Mouse (Mus musculus) retina, postnatal 7 days (tissue): ENCODE results near the gene Dusp3.
"Not testable (repeated sequence)": the region's sequence is repeated elsewhere in the genome, so short reads cannot be mapped to it uniquely, and the experiment has no call there.

Experiments used
- DNase-seq: peaks from one replicate; pipeline ENCODE4 v3.0.0-alpha.2; 2012; ENCODE audit warnings: low read depth, low spot score

Dusp3 gene

DNA sequence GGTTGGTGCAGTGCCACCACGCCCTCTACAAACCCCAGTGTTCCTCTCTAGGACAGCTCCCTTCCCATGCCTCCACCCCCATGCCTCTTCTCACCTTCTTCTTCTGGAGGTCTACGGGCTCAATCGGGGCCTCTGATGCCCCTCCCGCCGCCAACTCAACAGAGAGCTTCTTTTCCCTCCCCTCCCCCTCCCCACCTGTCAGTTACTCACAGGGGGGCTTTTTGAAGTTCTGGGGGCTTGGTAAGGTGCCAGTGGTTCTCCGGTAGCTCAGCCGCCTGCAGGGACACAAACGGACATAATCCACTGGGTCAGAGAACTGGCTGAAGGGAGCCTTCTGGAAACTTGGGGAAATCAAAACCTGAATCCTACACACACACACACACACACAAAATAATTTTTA is 24.7 kb upstream of the Dusp3 start:
- no peak for DNase-seq

DNA sequence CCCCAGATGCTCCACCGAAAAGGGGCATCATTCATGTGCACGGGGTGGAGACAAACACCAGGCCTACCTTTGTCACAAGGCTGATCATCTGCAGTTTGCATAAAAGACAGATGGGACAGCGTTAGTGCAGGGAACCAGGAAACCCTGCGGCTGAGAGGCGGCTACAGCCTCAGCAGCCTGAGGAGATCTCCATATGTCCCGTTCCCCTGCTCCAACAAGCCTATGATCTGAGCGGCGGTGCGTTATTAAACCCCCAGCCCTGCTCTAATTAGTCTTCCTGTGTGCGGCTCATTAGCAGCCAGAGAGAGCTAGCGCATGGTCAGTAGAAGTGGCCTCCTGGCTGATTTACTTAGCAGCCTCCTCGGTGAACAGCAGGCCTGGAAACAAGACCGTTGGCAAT is 23.3 kb upstream of the Dusp3 start:
- peak; percentile 59 for DNase-seq

DNA sequence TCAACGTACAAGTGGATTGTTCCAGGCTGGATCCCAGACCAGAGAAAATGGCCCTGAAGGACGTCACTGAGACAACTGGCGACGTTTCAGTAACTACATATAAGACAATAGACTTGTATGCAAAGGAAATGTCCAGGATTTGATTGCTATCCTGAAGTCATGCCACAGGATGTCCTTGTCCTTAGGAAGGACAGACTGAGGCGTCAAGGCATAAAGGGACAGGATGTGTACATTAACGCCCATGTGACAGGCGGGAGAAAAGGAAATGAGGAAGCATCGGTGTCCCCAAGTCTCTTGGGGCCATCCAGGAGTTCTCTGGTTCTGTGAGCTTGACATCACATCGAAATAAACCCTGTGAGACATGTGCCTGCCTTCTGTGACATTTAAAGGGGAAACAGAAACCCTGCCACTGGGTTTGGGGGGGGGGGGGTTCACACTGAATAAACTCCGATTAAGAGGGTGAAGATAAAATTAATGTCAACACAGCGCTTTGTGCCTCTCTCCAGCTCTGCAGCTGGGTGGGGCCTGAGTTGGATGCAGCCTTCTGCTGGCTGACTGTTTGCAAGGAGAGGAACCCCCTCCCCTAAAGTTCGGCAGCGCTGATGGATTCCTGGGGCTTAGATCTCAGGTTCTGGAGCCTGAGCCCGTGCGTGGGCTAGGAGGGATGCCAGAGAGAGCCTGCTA is 22.3 kb upstream of the Dusp3 start:
- DNase-seq, result no peak

DNA sequence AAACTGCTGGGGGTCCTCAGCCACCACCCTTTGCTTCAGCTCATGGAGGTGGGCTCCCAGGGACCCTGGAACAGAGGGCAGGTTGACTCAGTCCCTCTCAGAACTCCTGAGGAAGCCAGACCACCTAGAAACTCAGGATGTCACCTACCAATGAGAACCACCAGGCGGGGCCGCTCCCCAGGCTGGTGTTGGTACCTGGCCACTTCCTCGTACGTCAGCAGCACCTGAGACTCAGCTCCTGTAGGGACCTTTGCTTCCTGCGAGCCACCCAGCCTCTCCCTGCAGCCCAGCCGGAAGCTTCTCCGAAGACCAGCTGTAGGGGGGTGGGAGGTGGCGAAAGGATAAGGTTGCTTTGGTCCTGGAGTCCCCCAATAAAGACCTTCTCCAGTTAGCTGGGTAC is 21.6 kb upstream of the Dusp3 start:
- DNase-seq, result no peak

DNA sequence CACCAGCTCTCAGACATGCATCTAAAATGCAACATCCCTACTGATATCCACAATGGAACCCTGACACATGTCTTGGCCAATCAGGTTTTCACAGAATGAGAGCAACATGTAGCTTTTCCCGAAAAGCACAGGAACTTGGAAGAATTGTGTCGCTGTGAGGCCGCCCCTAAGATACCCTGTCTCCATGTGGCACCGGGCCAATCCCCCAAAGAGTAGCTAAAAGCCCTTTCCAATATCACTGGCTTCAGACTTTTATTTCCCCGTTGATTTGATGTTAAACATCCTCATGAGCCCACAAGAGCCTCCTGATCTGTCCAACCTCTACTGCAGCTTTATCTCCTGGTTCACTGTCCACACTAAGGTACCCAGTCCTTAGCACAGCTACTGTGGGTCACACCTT is 19.9 kb upstream of the Dusp3 start:
- no peak for DNase-seq

DNA sequence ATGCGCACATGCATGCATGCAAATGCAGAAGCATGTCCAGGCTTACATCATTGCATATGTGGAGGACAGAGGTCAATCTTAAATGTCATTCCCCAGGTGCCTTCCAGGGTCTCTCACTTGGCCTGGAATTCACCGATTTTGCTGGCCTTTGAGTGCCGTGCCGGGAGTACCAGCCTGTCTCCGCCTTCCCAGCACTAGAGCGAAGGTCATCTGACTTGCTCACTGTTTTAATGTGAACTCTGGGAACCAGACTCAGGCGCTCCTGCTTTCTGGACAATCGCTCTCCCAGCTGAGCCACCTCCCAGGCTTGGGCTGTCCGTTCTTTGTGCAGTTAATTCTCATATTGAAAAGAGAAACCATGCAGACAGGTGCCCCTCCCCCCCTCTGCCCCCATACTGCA is 19.5 kb upstream of the Dusp3 start:
- DNase-seq, result no peak

DNA sequence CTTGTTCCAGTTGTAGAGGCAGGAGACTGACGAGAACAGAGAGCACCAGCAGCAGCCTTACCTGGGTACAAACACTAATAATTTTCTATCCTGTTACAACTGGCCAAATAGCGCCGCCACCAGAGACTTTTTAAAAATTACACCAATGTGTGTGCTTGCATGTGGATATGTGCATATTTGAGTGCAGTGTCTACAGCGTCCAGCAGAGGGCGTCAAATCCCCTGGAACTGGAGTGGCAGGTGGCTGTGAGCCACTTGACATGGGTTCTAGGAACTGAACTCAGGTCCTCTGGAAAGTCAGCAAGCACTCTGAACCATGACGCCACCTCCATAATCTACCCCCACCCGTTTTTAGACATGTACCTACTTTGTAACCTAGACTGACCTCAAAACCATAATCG is 17.4 kb upstream of the Dusp3 start:
- no peak for DNase-seq

DNA sequence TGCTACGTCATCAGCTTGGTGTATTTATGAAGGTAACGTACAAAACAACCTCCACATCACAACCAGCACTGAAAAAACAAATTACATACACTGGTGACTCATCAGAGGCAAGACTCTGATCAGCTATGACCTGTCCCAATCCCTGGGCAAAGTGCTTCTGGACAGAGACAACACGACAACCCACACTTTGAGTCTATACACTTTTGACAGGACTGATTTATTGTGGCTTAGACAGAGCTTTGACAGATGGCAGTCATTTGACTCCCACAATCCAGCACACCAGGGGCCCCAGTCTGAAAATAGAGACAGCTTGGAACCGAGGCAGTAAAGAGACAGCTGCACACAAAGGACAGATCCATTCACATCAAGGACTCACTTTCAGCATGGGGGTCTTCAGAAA is 12.7 kb upstream of the Dusp3 start:
- DNase-seq, result no peak

DNA sequence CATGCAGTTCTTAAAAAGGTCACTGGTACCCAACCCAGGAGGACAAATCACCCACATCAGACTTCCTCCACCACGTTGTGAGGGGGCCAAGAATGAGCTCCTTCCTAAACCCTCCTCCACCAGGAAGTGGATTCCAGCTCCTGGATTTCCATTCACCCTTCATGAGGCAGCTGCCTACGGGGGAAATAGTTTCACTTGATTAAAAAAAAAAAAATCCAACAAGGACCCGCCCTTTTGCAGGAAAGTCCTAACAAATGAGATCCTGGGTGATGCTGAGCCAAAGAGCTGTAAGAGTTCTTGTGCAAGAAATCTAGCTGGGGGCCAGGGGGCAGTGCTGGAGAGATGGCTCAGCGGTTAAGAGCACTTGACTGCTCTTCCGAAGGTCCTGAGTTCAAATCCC is 11.4 kb upstream of the Dusp3 start:
- no peak for DNase-seq

DNA sequence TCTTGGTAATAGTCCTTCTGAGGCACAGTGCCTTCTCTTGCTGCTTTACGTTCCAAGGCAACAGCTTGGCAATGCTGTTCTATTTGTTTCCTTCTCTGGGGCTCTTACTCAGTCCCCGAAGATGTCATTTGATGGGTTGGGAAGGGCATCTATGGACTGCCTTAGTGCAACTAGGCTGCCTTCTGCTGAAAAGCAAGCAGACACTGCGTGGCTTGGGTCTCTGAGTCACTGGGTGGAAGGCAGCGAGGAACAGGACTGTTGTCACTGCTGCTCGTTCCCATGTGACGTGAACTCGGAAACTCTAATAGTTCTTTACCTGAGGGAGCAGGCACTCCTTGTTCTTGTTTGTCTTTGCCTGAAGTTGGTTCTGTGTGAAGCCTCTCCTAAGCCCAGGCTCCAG is 9.1 kb upstream of the Dusp3 start:
- DNase-seq, result no peak

DNA sequence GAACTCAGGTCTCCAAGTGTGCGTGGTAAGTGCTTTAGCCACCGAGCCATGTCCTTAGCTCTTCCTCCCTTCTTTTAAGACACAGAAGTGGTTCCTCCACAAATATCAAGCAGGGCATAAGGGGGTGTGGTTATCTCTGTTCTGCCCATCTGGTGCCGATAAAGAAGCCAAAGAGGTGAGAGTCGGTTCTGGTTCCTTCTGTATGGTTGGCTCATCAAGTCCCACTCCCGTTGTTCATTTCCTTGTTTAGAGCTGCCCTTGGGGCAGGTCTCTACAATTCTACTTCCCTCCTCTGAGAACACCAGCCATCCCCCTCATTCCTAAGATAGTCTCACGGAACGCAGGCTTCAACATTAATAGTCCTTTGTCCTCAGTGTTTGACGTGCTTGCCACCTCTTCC is 7.3 kb upstream of the Dusp3 start:
- no peak for DNase-seq

DNA sequence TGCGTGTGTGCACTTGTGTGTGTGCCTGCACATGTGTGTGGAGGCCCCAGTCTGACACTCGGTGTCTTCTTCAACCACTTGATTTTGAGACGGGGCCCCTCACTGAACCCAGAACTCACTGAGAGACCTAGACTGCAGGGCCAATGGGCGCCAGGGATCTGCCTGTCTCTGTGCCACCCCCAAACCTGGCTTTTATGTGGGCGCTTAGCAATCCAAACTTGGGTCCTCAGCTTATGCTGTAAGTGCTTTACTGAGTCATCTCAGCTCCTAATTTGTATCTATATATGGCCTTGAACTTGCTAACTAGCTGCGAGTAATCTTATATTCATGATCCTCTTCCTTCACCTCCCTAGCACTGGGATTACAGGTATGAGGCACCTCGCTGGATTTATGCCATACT is 5.6 kb upstream of the Dusp3 start:
- DNase-seq, result no peak

DNA sequence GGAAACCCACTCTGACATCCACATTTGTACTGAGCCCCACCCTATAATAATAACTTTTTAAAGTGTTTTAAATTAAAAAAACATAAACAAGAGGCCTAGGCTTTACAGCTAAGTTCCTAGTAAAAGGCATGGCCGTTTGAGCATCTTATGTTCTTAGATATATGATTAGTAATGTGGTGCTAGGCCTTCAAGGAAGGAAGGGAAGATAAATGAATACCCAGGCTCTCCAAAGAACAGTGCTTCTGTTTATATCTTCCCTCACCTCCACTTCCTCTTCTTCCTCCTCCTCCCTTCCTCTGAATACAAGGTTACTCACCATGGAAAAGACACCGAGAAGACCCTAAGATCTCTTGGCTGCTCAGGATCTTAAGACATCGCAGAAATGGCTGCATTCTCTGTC is 5.0 kb upstream of the Dusp3 start:
- no peak for DNase-seq

DNA sequence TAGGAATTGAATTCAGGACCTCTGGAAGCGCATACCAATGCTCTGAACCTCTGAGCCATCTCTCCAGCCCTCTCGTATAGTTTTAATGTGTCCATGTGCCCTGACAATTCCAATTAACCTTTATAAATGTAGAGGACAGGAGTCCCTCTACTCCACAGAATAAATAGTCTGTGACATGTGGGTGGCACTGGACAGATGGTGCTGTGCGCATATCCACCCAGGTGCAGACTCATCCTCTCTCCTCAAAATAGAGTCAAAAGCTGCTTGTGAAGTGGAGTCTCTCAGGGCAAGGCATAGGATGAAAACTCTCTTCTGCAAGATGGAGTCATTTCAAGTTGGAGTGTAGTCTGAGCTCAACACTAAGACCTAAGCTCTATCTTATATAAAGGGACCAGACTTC is 3.4 kb upstream of the Dusp3 start:
- no peak for DNase-seq

DNA sequence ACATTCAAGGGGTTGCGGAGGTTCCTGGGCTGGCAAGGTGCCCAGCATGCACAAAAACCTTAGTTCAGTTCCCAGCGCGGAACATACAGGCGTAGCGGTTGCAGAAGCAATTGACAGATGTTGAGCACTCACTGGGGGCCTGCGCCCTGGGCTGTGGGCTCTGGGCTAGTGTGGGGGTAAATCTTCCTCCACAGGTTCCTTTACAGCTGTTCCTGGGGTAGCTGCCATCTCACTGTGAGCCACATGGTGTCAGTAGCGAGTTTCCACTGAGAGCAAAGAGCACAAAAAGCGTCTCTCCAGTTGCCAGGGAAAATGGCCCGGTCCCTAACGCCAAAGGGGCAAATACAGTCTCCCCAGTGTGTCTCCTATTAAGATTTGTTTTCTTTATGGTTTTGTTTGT is 823 bp downstream of the Dusp3 start:
- peak; percentile 75 for DNase-seq

DNA sequence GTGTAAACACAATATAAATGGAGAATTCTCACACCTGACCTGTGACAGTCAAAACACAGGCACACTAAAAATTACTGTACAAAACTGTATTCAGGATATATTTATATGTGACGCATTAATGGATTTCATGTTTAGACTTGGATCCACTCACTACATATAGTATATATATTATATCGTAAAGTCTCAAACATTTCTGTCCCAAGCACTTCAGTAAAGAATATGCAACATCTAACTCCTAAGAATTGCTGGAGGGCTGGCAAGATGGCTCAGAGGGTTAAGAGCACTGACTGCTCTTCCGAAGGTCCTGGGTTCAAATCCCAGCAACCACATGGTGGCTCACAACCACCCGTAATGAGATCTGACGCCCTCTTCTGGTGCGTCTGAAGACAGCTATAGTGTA is 1.4 kb downstream of the Dusp3 start:
- not testable (repeated sequence) for DNase-seq

DNA sequence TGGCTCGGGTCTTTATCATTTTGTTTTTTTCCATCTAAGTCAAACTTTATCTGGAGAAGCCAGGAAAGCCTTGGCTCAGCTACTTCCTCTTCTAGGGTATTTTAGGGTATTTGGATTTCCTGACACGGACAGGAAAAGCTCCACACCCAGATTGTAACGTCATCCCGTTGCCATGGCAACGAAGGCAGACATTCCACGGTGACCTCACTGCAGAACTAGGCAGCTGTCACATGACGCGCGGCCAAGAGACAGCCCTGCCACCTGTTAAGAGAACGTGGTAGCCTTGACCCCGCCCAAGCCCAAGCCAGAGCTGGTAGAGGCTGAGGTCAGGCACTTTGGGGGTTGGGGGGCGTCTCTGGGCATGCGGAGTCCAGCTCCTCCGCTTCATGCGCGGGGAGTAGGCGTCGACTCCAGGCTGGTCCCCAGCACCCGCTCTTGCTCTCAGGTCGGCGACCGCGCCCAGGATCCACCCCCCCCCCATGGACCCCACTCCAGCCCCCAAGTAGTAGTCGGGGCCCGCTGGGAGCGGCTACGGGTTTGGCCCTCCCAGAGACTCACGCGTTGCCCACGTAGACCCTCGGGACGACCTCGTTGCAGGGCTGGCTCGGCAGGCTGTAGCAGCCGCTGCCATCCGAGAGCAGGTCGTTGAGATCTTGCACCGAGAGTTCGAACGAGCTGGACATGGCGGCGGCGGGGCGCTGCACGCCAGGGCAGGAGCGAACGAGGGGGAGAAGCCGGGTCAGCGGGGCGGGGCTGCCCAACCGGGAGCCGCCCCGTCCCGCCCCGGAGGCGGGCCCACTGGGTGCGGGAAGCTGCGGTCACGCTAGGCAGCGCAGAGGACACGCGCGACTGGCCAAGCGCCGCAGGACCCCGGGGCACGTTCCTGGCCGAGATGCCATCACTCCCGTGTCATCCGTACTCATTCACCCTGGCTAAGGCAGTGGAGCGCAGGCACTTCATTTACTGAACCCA is 2.5 kb downstream of the Dusp3 start, which contains the start of gene Cfap97d1:
Gene Cfap97d1, plus strand, starts transcription at position 226 of the 972 bp plus-strand sequence.
- peak; percentile 76 for DNase-seq

DNA sequence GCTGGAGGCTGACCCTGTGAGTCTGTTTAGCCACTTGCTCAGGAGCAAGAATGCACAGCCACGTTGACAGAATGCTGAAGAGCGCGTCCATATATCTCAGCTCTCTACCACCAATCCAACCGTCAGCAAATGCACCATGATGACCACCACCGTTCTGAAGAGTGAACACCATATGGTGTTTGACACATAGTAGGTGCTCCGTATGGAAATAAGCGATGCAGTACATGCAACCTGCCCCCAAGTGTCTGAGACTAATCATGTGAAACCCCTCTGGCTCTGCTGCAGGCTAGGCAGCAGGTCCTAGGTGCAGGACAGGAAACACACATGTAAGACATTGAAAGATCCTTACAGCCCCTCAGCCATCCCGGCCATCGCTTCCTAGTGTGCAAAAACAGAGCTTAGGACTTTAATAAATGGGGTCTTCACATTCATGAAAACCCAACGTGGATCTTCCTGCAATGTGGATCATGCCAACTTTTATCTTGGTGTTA is 3.3 kb downstream of the Dusp3 start:
- no peak for DNase-seq

DNA sequence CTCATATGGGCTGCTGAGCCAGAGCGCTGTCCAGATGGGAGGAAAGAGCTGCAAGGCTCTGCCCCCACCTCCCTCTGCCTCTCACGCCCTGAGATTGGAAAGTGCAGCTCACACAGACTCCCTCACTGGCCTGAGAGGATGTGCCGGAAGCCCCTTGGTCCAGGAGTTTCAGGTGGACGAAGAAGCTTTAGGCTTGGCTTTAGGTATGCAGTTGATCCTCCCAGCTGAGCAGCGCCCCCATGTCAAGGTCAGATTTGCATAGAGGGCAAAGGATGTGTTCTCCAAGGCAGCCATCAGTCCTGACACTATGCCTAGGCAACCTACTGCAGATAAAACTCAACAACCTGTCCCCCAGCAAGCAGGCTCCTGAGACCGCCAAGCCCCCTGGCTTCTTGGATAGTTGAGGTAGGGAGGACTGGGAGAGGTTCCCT is 3.8 kb downstream of the Dusp3 start:
- DNase-seq, result no peak

DNA sequence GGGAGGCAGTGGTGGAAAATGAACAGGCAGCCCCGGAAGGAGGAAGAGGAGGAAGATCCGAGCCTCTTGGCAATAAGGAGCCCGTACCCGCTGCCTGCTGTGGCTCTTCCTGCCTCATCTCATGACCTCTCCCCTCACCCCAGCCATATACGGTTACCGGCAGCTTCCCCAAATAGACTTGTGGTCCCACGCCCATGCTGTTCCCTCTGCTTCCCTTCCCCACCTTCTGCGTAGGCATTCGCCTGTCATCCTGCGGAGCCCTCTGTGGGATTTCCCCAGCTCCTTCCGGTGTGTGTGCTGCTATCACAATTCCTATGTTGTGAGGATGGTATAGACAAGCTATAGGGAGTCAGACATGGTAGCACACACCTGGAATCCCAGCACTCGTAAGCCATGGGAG is 5.0 kb downstream of the Dusp3 start:
- no peak for DNase-seq

DNA sequence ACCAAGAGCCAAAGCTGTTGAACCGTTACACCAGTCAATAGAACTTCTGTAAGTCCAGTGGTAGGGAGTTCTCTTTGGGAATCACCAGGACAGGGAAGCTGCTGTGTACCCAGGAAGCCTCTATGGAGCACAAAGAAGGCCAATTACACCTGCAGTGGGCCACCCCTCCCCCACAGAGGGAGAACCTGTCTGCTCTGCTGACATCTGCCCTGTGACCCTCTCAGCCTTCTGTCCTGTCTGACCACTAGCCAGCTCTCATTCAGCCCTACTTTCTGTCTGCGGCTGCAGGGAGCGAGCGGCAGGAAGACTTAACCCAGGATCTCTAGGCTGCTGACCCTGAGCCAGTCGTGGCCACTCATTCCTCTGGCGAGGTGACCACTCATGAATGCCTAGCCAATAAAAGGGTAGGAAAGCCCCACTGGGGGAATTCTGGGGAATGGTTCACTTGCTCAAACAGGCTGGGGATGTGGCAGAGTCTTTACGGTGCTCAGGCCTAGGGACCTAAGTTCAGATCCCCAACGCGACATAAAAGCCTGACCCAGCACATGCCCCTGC is 6.1 kb downstream of the Dusp3 start:
- no peak for DNase-seq

DNA sequence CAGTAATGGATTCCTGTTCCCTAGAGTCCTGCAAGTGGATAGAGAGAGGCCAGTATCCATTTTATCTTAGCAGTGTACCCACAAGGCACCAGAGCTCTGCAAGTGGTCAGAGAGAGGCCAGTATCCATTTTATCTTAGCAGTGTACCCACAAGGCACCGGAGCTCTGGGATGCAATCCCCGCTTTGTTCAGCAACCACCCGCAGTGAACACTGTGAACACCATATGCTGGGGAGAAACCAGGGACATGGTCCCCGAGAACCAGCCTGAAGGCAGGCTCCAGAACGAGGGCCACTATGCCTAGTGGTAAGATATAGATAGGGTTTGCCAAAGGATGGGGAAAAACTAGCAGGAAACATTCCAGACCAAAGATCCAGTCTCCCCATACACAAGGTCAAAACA is 7.7 kb downstream of the Dusp3 start:
- DNase-seq, result no peak

DNA sequence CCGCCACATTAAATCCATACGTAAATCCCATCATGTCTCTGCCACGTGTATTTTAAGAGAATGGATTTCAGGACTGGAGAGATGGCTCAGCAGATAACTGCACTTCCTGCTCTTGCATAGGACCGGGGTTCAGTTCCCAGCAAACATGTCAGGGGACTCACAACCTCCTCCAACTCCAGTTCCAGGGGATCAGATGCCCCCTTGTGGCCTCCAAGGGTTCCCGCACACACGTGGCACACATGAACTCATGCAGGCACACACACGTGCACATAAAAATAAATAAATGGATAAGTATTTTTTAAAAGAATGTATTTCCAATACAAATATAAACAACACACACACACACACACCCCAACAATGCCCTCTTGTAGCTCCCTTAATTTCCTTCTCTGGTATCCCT is 9.9 kb downstream of the Dusp3 start:
- no peak for DNase-seq
